Comparison of ENCODE assay signal across 15 mouse cellular contexts in genomic region chr2:164358373-164358772, GRCm38 (mm10). TPM values are rescaled to one million over a fixed set of nuclear protein-coding genes. Genes with fewer than 3 reads are reported as not detected.
DNase-seq lines count a peak whose midpoint lies in the region.
"Had no signal": no experiment of that assay in that cellular context is flagged by ENCODE, and none has a peak within 500 bp of the region (broad histone marks: within the 10 kb centered on the region; RNA-seq: fewer than 3 reads in every experiment).

No protein-coding gene starts in this region.

- H3K27me3 ChIP-seq in embryonic facial prominence, embryonic 10.5 days (replicated peaks; ENCODE audit: low read depth, poor library complexity, severe bottlenecking), result peaks cover 15% of the 10 kb centered on the region

- DNase-seq in adrenal gland, postnatal 36 days, result peak; percentile 13 to 19
- DNase-seq in adrenal gland, adult 2 months, result no peak
- DNase-seq in kidney, postnatal 10 days, result peak; percentile 22
- no peak for DNase-seq in kidney, adult 11 months
- DNase-seq in thymus, postnatal 25 days, result peak; percentile 6
- DNase-seq in thymus, postnatal 0 days (ENCODE audit: low spot score), result no peak
- DNase-seq in embryonic facial prominence, embryonic 10.5 days (ENCODE audit: low spot score), result no peak
- DNase-seq in left cerebral cortex, postnatal 10 days (ENCODE audit: extremely low spot score in 1 of 2, low spot score in 2 of 2), result no peak
- DNase-seq: cerebellum, postnatal 25 days had no signal

- H3K27ac ChIP-seq in embryonic facial prominence, embryonic 10.5 days (replicated peaks), result no peak overlapping the region
- H3K27ac ChIP-seq: hindbrain, embryonic 13.5 days; limb, embryonic 12.5 days had no signal

- H3K4me1 ChIP-seq in embryonic facial prominence, embryonic 10.5 days, result 0 out of 2 replicates have a peak, but pooled peaks cover 7% of the 10 kb centered on the region
- H3K4me1 ChIP-seq: hindbrain, embryonic 13.5 days; limb, embryonic 12.5 days had no signal

- H3K36me3 ChIP-seq in embryonic facial prominence, embryonic 10.5 days (replicated peaks), result no peaks in the 10 kb centered on the region
- H3K36me3 ChIP-seq: hindbrain, embryonic 13.5 days; limb, embryonic 12.5 days had no signal

- no peaks in the 10 kb centered on the region for H3K9me3 ChIP-seq in embryonic facial prominence, embryonic 10.5 days
- H3K9me3 ChIP-seq: hindbrain, embryonic 13.5 days; limb, embryonic 12.5 days had no signal

- H3K4me3 ChIP-seq in embryonic facial prominence, embryonic 10.5 days, result no peak overlapping the region
- H3K4me3 ChIP-seq: hindbrain, embryonic 13.5 days; limb, embryonic 12.5 days; megakaryocyte, embryonic 14.5 days had no signal

- intact Hi-C loops in left cerebral cortex, postnatal 10 days (cut with DNase I), result no loop called here

- WGBS in embryonic facial prominence, embryonic 10.5 days, result 81% methylated on average over 3 of the region's 3 CpGs

RNA-seq across cellular contexts. Expression of gene Svs5, which starts 25.8 kb away (rescaled TPM):
- total RNA-seq in adrenal gland, postnatal 36 days (2021), result 1 to 10 TPM; 2.7 to 4.3 TPM
- total RNA-seq in adrenal gland, adult 2 months (2021), result 1 to 10 TPM; 1.5 to 1.7 TPM
- not detected in 2 replicates for polyA plus RNA-seq in adrenal gland, adult 2 months (2012; rRNA removed)
- polyA plus RNA-seq in thymus, postnatal 0 days (2015; fragmentation: Nextera tagmentation; extraction: Ambion mirVana), result not detected in 2 replicates
- not detected in 2 replicates for polyA plus RNA-seq in embryonic facial prominence, embryonic 10.5 days (2016; fragmentation: Nextera tagmentation; extraction: Ambion mirVana)
- not detected for total RNA-seq in left cerebral cortex, postnatal 10 days (2021)
- polyA plus RNA-seq: C2C12; frontal cortex, adult 2 months; heart, embryonic 11.5 days; hindbrain, embryonic 13.5 days; limb, embryonic 12.5 days had no signal

RNA-seq across cellular contexts. Expression of gene Slpi, which starts 30.5 kb away (rescaled TPM):
- total RNA-seq in adrenal gland, postnatal 36 days (2021), result 10 to 100 TPM; 17.0 to 18.0 TPM
- 10 to 100 TPM; 19.3 to 36.0 TPM for total RNA-seq in adrenal gland, adult 2 months (2021)
- 5.7 and 8.5 TPM in 2 replicates for polyA plus RNA-seq in adrenal gland, adult 2 months (2012; rRNA removed)
- 9.8 and 10.6 TPM in 2 replicates for polyA plus RNA-seq in thymus, postnatal 0 days (2015; fragmentation: Nextera tagmentation; extraction: Ambion mirVana)
- polyA plus RNA-seq in embryonic facial prominence, embryonic 10.5 days (2016; fragmentation: Nextera tagmentation; extraction: Ambion mirVana), result 0.46 TPM in 1 of 2 replicates, not detected in the other
- total RNA-seq in left cerebral cortex, postnatal 10 days (2021), result under 1 TPM; 0.62 to 0.93 TPM

RNA-seq across cellular contexts. Expression of gene Svs6, which starts 41.8 kb away (rescaled TPM):
- not detected for total RNA-seq in adrenal gland, postnatal 36 days (2021)
- total RNA-seq in adrenal gland, adult 2 months (2021), result not detected
- not detected in 2 replicates for polyA plus RNA-seq in adrenal gland, adult 2 months (2012; rRNA removed)
- polyA plus RNA-seq in thymus, postnatal 0 days (2015; fragmentation: Nextera tagmentation; extraction: Ambion mirVana), result not detected in 2 replicates
- not detected in 2 replicates for polyA plus RNA-seq in embryonic facial prominence, embryonic 10.5 days (2016; fragmentation: Nextera tagmentation; extraction: Ambion mirVana)
- total RNA-seq in left cerebral cortex, postnatal 10 days (2021), result not detected
- polyA plus RNA-seq: C2C12; frontal cortex, adult 2 months; heart, embryonic 11.5 days; hindbrain, embryonic 13.5 days; limb, embryonic 12.5 days had no signal

RNA-seq across cellular contexts. Expression of gene Rbpjl, which starts 44.6 kb away (rescaled TPM):
- not detected for total RNA-seq in adrenal gland, postnatal 36 days (2021)
- not detected for total RNA-seq in adrenal gland, adult 2 months (2021)
- polyA plus RNA-seq in adrenal gland, adult 2 months (2012; rRNA removed), result not detected in 2 replicates
- not detected in 2 replicates for polyA plus RNA-seq in thymus, postnatal 0 days (2015; fragmentation: Nextera tagmentation; extraction: Ambion mirVana)
- polyA plus RNA-seq in embryonic facial prominence, embryonic 10.5 days (2016; fragmentation: Nextera tagmentation; extraction: Ambion mirVana), result not detected in 2 replicates
- total RNA-seq in left cerebral cortex, postnatal 10 days (2021), result under 1 TPM; 0.41 to 0.79 TPM

RNA-seq across cellular contexts. Expression of gene Matn4, which starts 46.6 kb away (rescaled TPM):
- total RNA-seq in adrenal gland, postnatal 36 days (2021), result 1 to 10 TPM in 1 of 2 experiments, under 1 TPM in 1; 0.92 to 1.4 TPM
- total RNA-seq in adrenal gland, adult 2 months (2021), result 1 to 10 TPM in 1 of 2 experiments, under 1 TPM in 1; 0.17 to 1.8 TPM
- 1.0 TPM in 2 replicates for polyA plus RNA-seq in adrenal gland, adult 2 months (2012; rRNA removed)
- polyA plus RNA-seq in thymus, postnatal 0 days (2015; fragmentation: Nextera tagmentation; extraction: Ambion mirVana), result 0.08 and 0.12 TPM in 2 replicates
- 0.23 and 0.85 TPM in 2 replicates for polyA plus RNA-seq in embryonic facial prominence, embryonic 10.5 days (2016; fragmentation: Nextera tagmentation; extraction: Ambion mirVana)
- total RNA-seq in left cerebral cortex, postnatal 10 days (2021), result 10 to 100 TPM; 13.0 to 14.9 TPM

Comparison
In these comparisons a context has a peak if more than half of its experiments do, and no peak if none do; other contexts are left out.
1. DNase-seq: peak in adrenal gland, postnatal 36 days (2 of 2), kidney, postnatal 10 days (single experiment) and thymus, postnatal 25 days (single experiment); none in adrenal gland, adult 2 months (single experiment), kidney, adult 11 months (single experiment), thymus, postnatal 0 days (single experiment), embryonic facial prominence, embryonic 10.5 days (single experiment) and left cerebral cortex, postnatal 10 days (0 of 2).
2. RNA of gene Slpi, which starts 30.5 kb away (total RNA-seq): 19.3 to 36.0 TPM in adrenal gland, adult 2 months and 17.0 to 18.0 TPM in adrenal gland, postnatal 36 days; 0.62 to 0.93 TPM in left cerebral cortex, postnatal 10 days; every median in the first group is over 4 times any median in the second.